8 mouse cellular contexts compared by ENCODE assay signal in genomic region chr10:57531616-57532217, GRCm38 (mm10). TPM values are rescaled to one million over a fixed set of nuclear protein-coding genes. Genes with fewer than 3 reads are reported as not detected.
DNase-seq lines count a peak whose midpoint lies in the region; ATAC-seq and TF ChIP-seq lines count a peak whose summit lies in the region.

No protein-coding gene starts in this region.

- no peaks in the 10 kb centered on the region for H3K9me3 ChIP-seq in lung, postnatal 0 days (ENCODE audit: low read length)
- H3K9me3 ChIP-seq in embryonic facial prominence, embryonic 10.5 days, result no peaks in the 10 kb centered on the region
- H3K9me3 ChIP-seq in intestine, embryonic 15.5 days, result no peaks in the 10 kb centered on the region

- TF ChIP-seq CTCF in lung, postnatal 0 days (IDR thresholded peaks at IDR 0.05), result no peak

- H3K9ac ChIP-seq in lung, postnatal 0 days (replicated peaks; ENCODE audit: low read depth), result peak overlapping the region; percentile 92
- H3K9ac ChIP-seq in intestine, embryonic 15.5 days, result peak overlapping the region; percentile 87

- 2% methylated on average over 28 of the region's 28 CpGs for WGBS in lung, postnatal 0 days
- WGBS in embryonic facial prominence, embryonic 10.5 days, result 4% methylated on average over 28 of the region's 28 CpGs
- WGBS in intestine, embryonic 15.5 days, result 2% methylated on average over 28 of the region's 28 CpGs

- H3K4me1 ChIP-seq in lung, postnatal 0 days (ENCODE audit: insufficient read depth, low read depth, low read length), result no peaks in the 10 kb centered on the region; the same call in 1 of the 2 replicates
- peaks cover 15% of the 10 kb centered on the region for H3K4me1 ChIP-seq in embryonic facial prominence, embryonic 10.5 days
- 0 out of 2 replicates have a peak, but pooled peaks cover 2% of the 10 kb centered on the region for H3K4me1 ChIP-seq in intestine, embryonic 15.5 days (replicated peaks)

- peak overlapping the region; percentile 94 for H3K27ac ChIP-seq in lung, postnatal 0 days (ENCODE audit: low read length)
- H3K27ac ChIP-seq in embryonic facial prominence, embryonic 10.5 days (replicated peaks), result peak overlapping the region; percentile 96
- peak overlapping the region; percentile 90 for H3K27ac ChIP-seq in intestine, embryonic 15.5 days

- no peaks in the 10 kb centered on the region for H3K27me3 ChIP-seq in lung, postnatal 0 days (replicated peaks; ENCODE audit: insufficient read depth, low read length)
- H3K27me3 ChIP-seq in embryonic facial prominence, embryonic 10.5 days (replicated peaks; ENCODE audit: low read depth, poor library complexity, severe bottlenecking), result no peaks in the 10 kb centered on the region
- no peaks in the 10 kb centered on the region for H3K27me3 ChIP-seq in intestine, embryonic 15.5 days (replicated peaks)

- H3K4me2 ChIP-seq in lung, postnatal 0 days (replicated peaks; ENCODE audit: low read depth, low read length), result peak overlapping the region; percentile 68
- peak overlapping the region; percentile 59 for H3K4me2 ChIP-seq in intestine, embryonic 15.5 days (replicated peaks)

- ATAC-seq in lung, postnatal 0 days, result no peak
- no peak for ATAC-seq in intestine, embryonic 15.5 days
- peak; percentile 13; the same call in 1 of the 2 replicates for ATAC-seq in neutrophil, adult 5-6 weeks (ENCODE audit: extremely low read depth, insufficient number of reproducible peaks, low FRiP score, poor library complexity, severe bottlenecking)

- no peaks in the 10 kb centered on the region for H3K36me3 ChIP-seq in lung, postnatal 0 days (ENCODE audit: insufficient read depth, low read length)
- H3K36me3 ChIP-seq in embryonic facial prominence, embryonic 10.5 days (replicated peaks), result peaks cover 10% of the 10 kb centered on the region
- no peaks in the 10 kb centered on the region for H3K36me3 ChIP-seq in intestine, embryonic 15.5 days

- peak overlapping the region; percentile 95 for H3K4me3 ChIP-seq in lung, postnatal 0 days (ENCODE audit: low read depth, low read length)
- peak overlapping the region; percentile 93 for H3K4me3 ChIP-seq in embryonic facial prominence, embryonic 10.5 days
- peak overlapping the region; percentile 89 for H3K4me3 ChIP-seq in intestine, embryonic 15.5 days (replicated peaks)

- no peak for TF ChIP-seq EP300 in lung, postnatal 0 days (IDR thresholded peaks at IDR 0.05)

- DNase-seq in lung, postnatal 0 days (ENCODE audit: low spot score), result peak; percentile 24
- no peak for DNase-seq in lung, adult 18-20 months
- no peak for DNase-seq in embryonic facial prominence, embryonic 10.5 days (ENCODE audit: low spot score)
- DNase-seq in ovary, postnatal 14 days (ENCODE audit: low spot score), result no peak
- DNase-seq in spleen, adult 12 weeks (ENCODE audit: low spot score), result no peak
- DNase-seq in kidney, adult 8-10 months, result no peak

RNA-seq across cellular contexts. Expression of gene Serinc1, which starts 0.6 kb away (rescaled TPM):
- 147 and 155 TPM in 2 replicates for polyA plus RNA-seq in lung, postnatal 0 days (2015; fragmentation: Nextera tagmentation; extraction: Ambion mirVana)
- polyA plus RNA-seq in embryonic facial prominence, embryonic 10.5 days (2016; fragmentation: Nextera tagmentation; extraction: Ambion mirVana), result 126 TPM in 2 replicates
- polyA plus RNA-seq in intestine, embryonic 15.5 days (2015; fragmentation: Nextera tagmentation; extraction: Ambion mirVana), result 111 and 127 TPM in 2 replicates
- 133 and 137 TPM in 2 replicates for total RNA-seq in neutrophil, adult 5-6 weeks (2017)

RNA-seq across cellular contexts. Expression of gene Hsf2, which starts 45.5 kb away (rescaled TPM):
- polyA plus RNA-seq in lung, postnatal 0 days (2015; fragmentation: Nextera tagmentation; extraction: Ambion mirVana), result 17.3 and 17.8 TPM in 2 replicates
- 56.4 and 58.5 TPM in 2 replicates for polyA plus RNA-seq in embryonic facial prominence, embryonic 10.5 days (2016; fragmentation: Nextera tagmentation; extraction: Ambion mirVana)
- 18.2 and 22.4 TPM in 2 replicates for polyA plus RNA-seq in intestine, embryonic 15.5 days (2015; fragmentation: Nextera tagmentation; extraction: Ambion mirVana)
- total RNA-seq in neutrophil, adult 5-6 weeks (2017), result 11.3 and 12.6 TPM in 2 replicates
